Mouse (Mus musculus) neutrophil, adult 5-6 weeks (primary cell): ENCODE data around the gene Gstk1. TPM values are rescaled to one million over a fixed set of nuclear protein-coding genes. Genes with fewer than 3 reads are reported as not detected.

ENCODE experiments used
- ATAC-seq: fragments of 151-379, 151-347 bp; 2 replicates; pipeline ENCODE4 v1.8.0; 2017; ENCODE audit warnings: mild to moderate bottlenecking, moderate TSS enrichment; ENCODE audit not compliant: insufficient number of reproducible peaks, poor library complexity, low FRiP score, severe bottlenecking; ENCODE audit errors: extremely low read depth
- total RNA-seq: library from RNA; stranded (forward); fragments of 200-1000 nt; gene quantifications from 2 replicates; pipeline ENCODE4 v1.2.3, GENCODE M21; 2017

Gstk1 gene
- total RNA-seq, 1 experiment from 2014 or later = 4.2 TPM

- peak; percentile 94 for ATAC-seq
Measured at GRCm38 (mm10) chr6:42264626-42265312, 19.0 kb downstream of the Gstk1 start, which contains the start of gene Casp2. Casp2 (plus strand) TSS chr6:42264985.

DNA sequence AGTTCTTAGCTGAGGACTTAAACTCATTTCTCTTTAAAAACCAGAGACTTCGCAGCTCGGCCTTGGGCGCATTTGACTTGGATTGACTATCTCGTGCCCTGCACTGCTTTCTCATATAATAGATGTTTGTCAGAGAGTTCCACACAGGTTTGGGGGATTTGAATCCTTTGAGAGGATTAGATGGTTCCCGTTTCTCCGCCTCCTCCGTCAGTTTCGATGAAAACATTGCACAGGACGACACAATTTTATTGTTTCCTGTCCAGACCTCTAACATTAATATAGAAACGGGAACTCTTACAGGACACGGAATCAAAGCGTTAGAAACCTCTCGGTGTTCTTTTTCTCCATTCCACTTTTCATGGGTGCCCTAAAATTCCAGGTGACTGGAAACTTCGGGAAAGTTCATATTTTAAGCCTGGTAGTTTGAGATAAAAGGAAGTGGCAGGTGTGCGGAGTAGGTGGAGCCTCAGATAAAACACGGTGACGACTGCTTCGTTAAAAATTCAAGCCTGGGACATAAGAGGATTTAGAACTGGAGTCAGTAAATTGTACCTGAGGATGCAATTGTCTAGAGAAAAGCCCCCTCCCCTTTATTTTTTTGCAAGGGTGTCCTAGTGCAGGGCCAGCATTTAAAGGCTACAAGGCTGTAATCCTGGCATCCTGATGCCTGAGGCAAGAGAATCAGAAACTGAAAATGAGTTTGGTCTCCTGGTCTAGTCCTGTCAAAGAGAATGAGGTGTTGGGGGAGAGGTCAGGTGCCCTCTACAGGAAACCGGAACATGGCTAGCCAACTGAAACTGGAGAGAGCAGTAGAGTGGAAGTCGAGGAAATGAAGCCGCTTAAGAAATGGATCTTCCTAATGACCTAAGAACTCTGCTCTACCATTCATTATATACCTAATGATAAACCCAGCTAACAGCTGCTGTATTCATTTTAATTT lies 19.9 kb downstream of the Gstk1 start:
- ATAC-seq = peak; percentile 13; the same call in 1 of the 2 replicates

GRCm38 (mm10) chr6:42270817-42271216 lies 25.1 kb downstream of the Gstk1 start:
- no peak for ATAC-seq

GRCm38 (mm10) chr6:42276151-42276550 lies 30.4 kb downstream of the Gstk1 start:
- no peak for ATAC-seq

- no peak for ATAC-seq
Measured at GRCm38 (mm10) chr6:42282865-42283528, 37.3 kb downstream of the Gstk1 start.

DNA sequence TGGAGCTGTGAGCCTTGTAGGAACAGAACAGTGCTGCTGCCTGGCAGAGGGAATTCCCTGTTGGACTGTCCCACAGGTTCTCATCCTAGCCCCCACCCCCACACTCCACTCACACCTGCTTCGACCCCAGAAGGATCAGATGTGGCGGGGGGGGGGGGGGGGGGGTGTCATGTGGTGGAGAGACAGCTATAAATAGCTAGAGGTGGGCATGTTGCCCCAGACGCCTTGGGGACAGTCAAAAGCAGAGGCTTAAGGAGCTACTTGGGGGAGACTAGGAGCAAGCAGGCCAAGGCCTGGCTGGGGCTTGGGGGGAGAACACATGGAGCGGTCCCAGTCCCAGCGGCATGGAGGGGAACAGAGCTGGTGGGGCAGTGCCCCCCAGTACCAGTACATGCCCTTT lies 40.7 kb downstream of the Gstk1 start, which contains the start of gene Clcn1:
TSS of gene Clcn1 (plus strand) at position 238 of the 400 bp plus-strand sequence.
- ATAC-seq = no peak

DNA sequence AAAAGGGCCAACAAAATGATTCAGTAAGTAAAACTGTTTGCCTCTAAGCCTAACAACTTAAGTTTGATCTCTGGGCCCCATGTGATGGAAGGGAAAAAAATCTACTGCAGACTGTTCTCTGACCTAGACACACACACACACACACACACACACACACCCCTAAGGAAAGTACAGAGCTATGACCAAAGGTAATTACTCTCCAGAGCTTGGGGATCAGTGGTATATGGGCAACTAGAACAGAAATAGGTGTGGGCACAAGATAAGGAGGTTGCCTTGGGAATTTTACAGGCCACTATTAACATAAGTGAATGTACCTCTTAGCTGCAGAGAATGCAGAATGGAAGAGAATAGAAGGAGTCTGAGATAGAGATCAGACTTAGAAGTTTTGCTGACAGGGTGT lies 41.8 kb downstream of the Gstk1 start:
- no peak for ATAC-seq

DNA sequence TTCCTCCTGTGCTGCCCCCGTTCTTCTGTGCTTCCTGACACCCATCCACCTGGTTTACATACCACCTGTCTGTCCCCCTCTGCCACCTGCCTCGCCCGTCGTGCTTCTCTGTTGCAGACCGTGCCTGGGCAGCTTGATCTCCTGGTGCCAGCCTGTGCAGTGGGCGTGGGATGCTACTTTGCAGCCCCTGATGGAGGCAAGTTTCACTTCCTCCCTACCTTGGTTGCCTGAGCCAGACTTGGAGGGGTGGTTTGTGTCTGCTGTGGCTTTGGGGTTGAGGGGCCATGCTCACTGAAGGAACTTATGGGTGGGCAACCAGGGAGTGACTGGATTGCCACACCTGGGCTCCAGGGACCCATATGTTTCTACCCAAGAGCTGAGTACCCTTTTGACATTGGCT lies 47.6 kb downstream of the Gstk1 start:
- ATAC-seq = peak; percentile 86

- ATAC-seq = no peak
Measured at GRCm38 (mm10) chr6:42295549-42296094, 49.9 kb downstream of the Gstk1 start.

DNA sequence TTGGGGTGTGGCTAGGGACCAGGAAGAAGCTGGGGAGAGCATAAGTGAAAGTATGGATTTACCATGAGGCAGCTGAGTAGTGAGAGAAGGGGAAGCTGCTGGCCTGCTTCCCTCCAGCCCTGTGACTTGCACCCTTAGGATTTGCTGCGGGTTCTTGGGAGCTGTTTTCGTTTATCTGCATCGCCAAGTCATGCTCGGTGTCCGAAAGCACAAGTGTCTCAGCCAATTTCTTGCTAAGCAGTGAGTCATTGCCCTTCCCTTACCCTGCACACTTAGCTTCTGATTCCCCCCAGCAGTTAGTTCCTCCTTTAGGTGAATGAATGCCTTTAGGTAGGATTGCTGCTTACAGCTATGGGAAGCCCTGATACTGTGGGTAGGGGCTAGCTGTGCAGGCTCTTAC lies 53.6 kb downstream of the Gstk1 start:
- ATAC-seq = 0 out of 2 replicates have a peak, but pooled peaks have one; percentile 23

Other genes starting within 250 kb of the Gstk1 start
- not detected in 2 replicates for gene Sva, start 207.5 kb upstream of the Gstk1 start, total RNA-seq
- gene Tas2r139, start 105.0 kb upstream of the Gstk1 start, total RNA-seq = not detected in 2 replicates
- not detected in 2 replicates for gene Tas2r144, start 30.6 kb upstream of the Gstk1 start, total RNA-seq
- gene Tmem139, start 16.0 kb downstream of the Gstk1 start, total RNA-seq = not detected in 2 replicates
- 69.6 and 74.8 TPM in 2 replicates for gene Casp2, start 19.1 kb downstream of the Gstk1 start, total RNA-seq
- gene Clcn1, start 40.8 kb downstream of the Gstk1 start, total RNA-seq = 0.81 and 1.1 TPM in 2 replicates
- gene Fam131b, start 78.7 kb downstream of the Gstk1 start, total RNA-seq = 0.12 TPM in 1 of 2 replicates, not detected in the other
- 327 and 356 TPM in 2 replicates for gene Zyx, start 103.7 kb downstream of the Gstk1 start, total RNA-seq
- 1.2 and 2.5 TPM in 2 replicates for gene Epha1, start 127.3 kb downstream of the Gstk1 start, total RNA-seq
- 7.2 and 12.5 TPM in 2 replicates for gene Tas2r143, start 154.3 kb downstream of the Gstk1 start, total RNA-seq
- gene Tas2r135, start 159.5 kb downstream of the Gstk1 start, total RNA-seq = 7.4 and 12.2 TPM in 2 replicates
- gene Tas2r126, start 188.6 kb downstream of the Gstk1 start, total RNA-seq = 2.2 and 2.3 TPM in 2 replicates
- gene Olfr458, start 219.3 kb downstream of the Gstk1 start, total RNA-seq = 0.58 TPM in 1 of 2 replicates, not detected in the other
- gene Olfr457, start 230.4 kb downstream of the Gstk1 start, total RNA-seq = 0.23 and 0.37 TPM in 2 replicates
- gene Olfr456, start 241.3 kb downstream of the Gstk1 start, total RNA-seq = not detected in 2 replicates